26 mouse cellular contexts compared by ENCODE assay signal in genomic region chr11:113562326-113562725, GRCm38 (mm10). TPM values are rescaled to one million over a fixed set of nuclear protein-coding genes. Genes with fewer than 3 reads are reported as not detected.
DNase-seq lines count a peak whose midpoint lies in the region; ATAC-seq and TF ChIP-seq lines count a peak whose summit lies in the region.
"Had no signal": no experiment of that assay in that cellular context is flagged by ENCODE, and none has a peak within 500 bp of the region (broad histone marks: within the 10 kb centered on the region; RNA-seq: fewer than 3 reads in every experiment).

No protein-coding gene starts in this region.

- 74% methylated on average over 8 of the region's 8 CpGs for WGBS in liver, embryonic 15.5 days (ENCODE audit: insufficient replicate concordance)
- WGBS in liver, embryonic 12.5 days (ENCODE audit: insufficient replicate concordance): 86% methylated on average over 8 of the region's 8 CpGs
- 50% methylated on average over 8 of the region's 8 CpGs for WGBS in intestine, postnatal 0 days

- 0 out of 2 replicates have a peak, but pooled peaks cover 5% of the 10 kb centered on the region for H3K36me3 ChIP-seq in liver, embryonic 15.5 days (replicated peaks)
- peaks cover 11% of the 10 kb centered on the region; the same call in 1 of the 2 replicates for H3K36me3 ChIP-seq in liver, embryonic 12.5 days
- no peaks in the 10 kb centered on the region; the same call in 1 of the 2 replicates for H3K36me3 ChIP-seq in intestine, postnatal 0 days (ENCODE audit: control insufficient read depth, insufficient read depth)
- H3K36me3 ChIP-seq: heart, embryonic 10.5 days; heart, embryonic 15.5 days; hindbrain, embryonic 12.5 days; lung, embryonic 15.5 days; midbrain, embryonic 10.5 days; midbrain, embryonic 15.5 days; neural tube, embryonic 15.5 days had no signal

- no peak overlapping the region for H3K9ac ChIP-seq in liver, embryonic 15.5 days
- no peak overlapping the region for H3K9ac ChIP-seq in liver, embryonic 12.5 days
- no peak overlapping the region for H3K9ac ChIP-seq in intestine, postnatal 0 days (ENCODE audit: low read depth, low read length)
- H3K9ac ChIP-seq: forebrain, embryonic 13.5 days; heart, embryonic 15.5 days; hindbrain, embryonic 12.5 days; liver, embryonic 14.5 days; lung, embryonic 15.5 days; midbrain, embryonic 15.5 days; neural tube, embryonic 15.5 days had no signal

- ATAC-seq in liver, embryonic 15.5 days (ENCODE audit: insufficient read depth): no peak
- ATAC-seq in liver, embryonic 12.5 days: no peak
- peak; percentile 29 for ATAC-seq in intestine, postnatal 0 days
- ATAC-seq: forebrain, embryonic 13.5 days; midbrain, embryonic 15.5 days had no signal

- H3K27me3 ChIP-seq in liver, embryonic 15.5 days: no peaks in the 10 kb centered on the region
- no peaks in the 10 kb centered on the region for H3K27me3 ChIP-seq in liver, embryonic 12.5 days (replicated peaks)
- no peaks in the 10 kb centered on the region for H3K27me3 ChIP-seq in intestine, postnatal 0 days (replicated peaks; ENCODE audit: control insufficient read depth, insufficient read depth, low read length)
- H3K27me3 ChIP-seq: forebrain, embryonic 13.5 days; heart, embryonic 15.5 days; hindbrain, embryonic 12.5 days; lung, embryonic 15.5 days; midbrain, embryonic 15.5 days; neural tube, embryonic 15.5 days had no signal

- no peak overlapping the region for H3K4me2 ChIP-seq in liver, embryonic 15.5 days
- no peak overlapping the region for H3K4me2 ChIP-seq in liver, embryonic 12.5 days
- peak overlapping the region; percentile 13; the same call in 1 of the 2 replicates for H3K4me2 ChIP-seq in intestine, postnatal 0 days (replicated peaks; ENCODE audit: low read depth)
- H3K4me2 ChIP-seq: forebrain, embryonic 13.5 days; heart, embryonic 15.5 days; hindbrain, embryonic 12.5 days; lung, embryonic 15.5 days; midbrain, embryonic 15.5 days; neural tube, embryonic 15.5 days had no signal

- DNase-seq in kidney, postnatal 14 days: peak; percentile 50
- no peak for DNase-seq in spleen, postnatal 10 days (ENCODE audit: low spot score in 2 of 2)
- no peak for DNase-seq in urinary bladder, postnatal 14 days (ENCODE audit: low spot score)
- DNase-seq: adrenal gland, postnatal 36 days; B cell, adult 2 months; cerebellum, adult 9-10 months; cerebellum, postnatal 36 days; gastrocnemius, postnatal 25 days; heart, adult 11 months; layer of hippocampus, postnatal 36 days; left cerebral cortex, postnatal 4 days; retina, postnatal 1 day; right cerebral cortex, postnatal 14 days; thymus, postnatal 25 days had no signal

- H3K4me1 ChIP-seq in liver, embryonic 15.5 days (replicated peaks): peaks cover 40% of the 10 kb centered on the region
- peaks cover 16% of the 10 kb centered on the region for H3K4me1 ChIP-seq in liver, embryonic 12.5 days
- H3K4me1 ChIP-seq in intestine, postnatal 0 days (replicated peaks; ENCODE audit: control insufficient read depth, insufficient read depth, low read length): peaks cover 2% of the 10 kb centered on the region; the same call in 1 of the 2 replicates

- no peaks in the 10 kb centered on the region for H3K9me3 ChIP-seq in liver, embryonic 15.5 days (replicated peaks)
- no peaks in the 10 kb centered on the region for H3K9me3 ChIP-seq in liver, embryonic 12.5 days (replicated peaks)
- no peaks in the 10 kb centered on the region for H3K9me3 ChIP-seq in intestine, postnatal 0 days (ENCODE audit: control insufficient read depth)
- H3K9me3 ChIP-seq: forebrain, embryonic 13.5 days; heart, embryonic 10.5 days; heart, embryonic 15.5 days; hindbrain, embryonic 12.5 days; lung, embryonic 15.5 days; midbrain, embryonic 10.5 days; midbrain, embryonic 15.5 days; neural tube, embryonic 15.5 days had no signal

- no peak for TF ChIP-seq CTCF in intestine, postnatal 0 days (IDR thresholded peaks at IDR 0.05; ENCODE audit: low read depth)

- no peak overlapping the region for H3K4me3 ChIP-seq in liver, embryonic 15.5 days (replicated peaks)
- H3K4me3 ChIP-seq in liver, embryonic 12.5 days: no peak overlapping the region
- H3K4me3 ChIP-seq in intestine, postnatal 0 days (ENCODE audit: low read depth, low read length): no peak overlapping the region
- H3K4me3 ChIP-seq: forebrain, embryonic 13.5 days; heart, embryonic 10.5 days; heart, embryonic 15.5 days; hindbrain, embryonic 12.5 days; lung, embryonic 15.5 days; midbrain, embryonic 10.5 days; midbrain, embryonic 15.5 days; neural tube, embryonic 15.5 days had no signal

- 0 out of 2 replicates have a peak overlapping the region, but pooled peaks have one; percentile 29 for H3K27ac ChIP-seq in liver, embryonic 15.5 days (replicated peaks)
- H3K27ac ChIP-seq in liver, embryonic 12.5 days: no peak overlapping the region
- no peak overlapping the region; the same call in 1 of the 2 replicates for H3K27ac ChIP-seq in intestine, postnatal 0 days (ENCODE audit: low read depth, low read length)
- H3K27ac ChIP-seq: forebrain, embryonic 13.5 days; heart, embryonic 10.5 days; heart, embryonic 15.5 days; hindbrain, embryonic 12.5 days; liver, embryonic 14.5 days; lung, embryonic 15.5 days; midbrain, embryonic 10.5 days; midbrain, embryonic 15.5 days; neural tube, embryonic 15.5 days had no signal

RNA-seq across cellular contexts. Expression of gene Sstr2, which starts 56.8 kb away (rescaled TPM):
- polyA plus RNA-seq in liver, embryonic 15.5 days (2015; fragmentation: Nextera tagmentation; extraction: Ambion mirVana): 4.9 and 6.0 TPM in 2 replicates
- 2.2 and 2.7 TPM in 2 replicates for polyA plus RNA-seq in liver, embryonic 12.5 days (2016; fragmentation: Nextera tagmentation; extraction: Ambion mirVana)
- polyA plus RNA-seq in intestine, postnatal 0 days (2015; fragmentation: Nextera tagmentation; extraction: Ambion mirVana): 0.99 and 1.0 TPM in 2 replicates
